Mouse (Mus musculus): ENCODE data around the gene Nfkb1.
A peak's percentile ranks its signal among the peaks of the same experiment; 100 is the strongest.

The Nfkb1 gene

GRCm38 (mm10) chr3:135718323-135719178, 27.2 kb upstream of the Nfkb1 start:
- Histone ChIP-seq H3K27me3 (ENCODE audit: control insufficient read depth, insufficient read depth, low read length, poor library complexity, severe bottlenecking) (no peaks in the 10 kb centered on the region), H3K36me3 (ENCODE audit: control insufficient read depth, insufficient read depth, low read length, poor library complexity, severe bottlenecking) (no peaks in the 10 kb centered on the region)
- peak; percentile 41 for DNase-seq (ENCODE audit: low read depth, low spot score)

GRCm38 (mm10) chr3:135713016-135713950, 21.9 kb upstream of the Nfkb1 start:
- DNase-seq (ENCODE audit: low read depth, low spot score): peak; percentile 60
- H3K36me3 ChIP-seq (ENCODE audit: control insufficient read depth, insufficient read depth, low read length, poor library complexity, severe bottlenecking): no peaks in the 10 kb centered on the region
- H3K27me3 ChIP-seq (ENCODE audit: control insufficient read depth, insufficient read depth, low read length, poor library complexity, severe bottlenecking): no peaks in the 10 kb centered on the region

GRCm38 (mm10) chr3:135711613-135712012, 20.3 kb upstream of the Nfkb1 start:
- H3K36me3 ChIP-seq (ENCODE audit: control insufficient read depth, insufficient read depth, low read length, poor library complexity, severe bottlenecking): no peaks in the 10 kb centered on the region
- no peak for DNase-seq (ENCODE audit: low read depth, low spot score)
- no peaks in the 10 kb centered on the region for H3K27me3 ChIP-seq (ENCODE audit: control insufficient read depth, insufficient read depth, low read length, poor library complexity, severe bottlenecking)

- Histone ChIP-seq H3K36me3 (ENCODE audit: control insufficient read depth, insufficient read depth, low read length, poor library complexity, severe bottlenecking) (no peaks in the 10 kb centered on the region), H3K27me3 (ENCODE audit: control insufficient read depth, insufficient read depth, low read length, poor library complexity, severe bottlenecking) (no peaks in the 10 kb centered on the region)
- DNase-seq (ENCODE audit: low read depth, low spot score): no peak
These were observed 19.8 kb upstream of the Nfkb1 start for GRCm38 (mm10) chr3:135711040-135711570.

- Histone ChIP-seq H3K27me3 (ENCODE audit: control insufficient read depth, insufficient read depth, low read length, poor library complexity, severe bottlenecking) (no peaks in the 10 kb centered on the region), H3K36me3 (ENCODE audit: control insufficient read depth, insufficient read depth, low read length, poor library complexity, severe bottlenecking) (no peaks in the 10 kb centered on the region; the same call in 1 of the 2 replicates)
- DNase-seq (ENCODE audit: low read depth, low spot score): no peak
These were observed 12.0 kb upstream of the Nfkb1 start for GRCm38 (mm10) chr3:135703307-135703706.

GRCm38 (mm10) chr3:135702658-135703057, 11.3 kb upstream of the Nfkb1 start:
- DNase-seq (ENCODE audit: low read depth, low spot score): no peak
- Histone ChIP-seq H3K36me3 (ENCODE audit: control insufficient read depth, insufficient read depth, low read length, poor library complexity, severe bottlenecking) (no peaks in the 10 kb centered on the region; the same call in 1 of the 2 replicates), H3K27me3 (ENCODE audit: control insufficient read depth, insufficient read depth, low read length, poor library complexity, severe bottlenecking) (no peaks in the 10 kb centered on the region)

- DNase-seq (ENCODE audit: low read depth, low spot score): no peak
- Histone ChIP-seq H3K27me3 (ENCODE audit: control insufficient read depth, insufficient read depth, low read length, poor library complexity, severe bottlenecking) (no peaks in the 10 kb centered on the region), H3K36me3 (ENCODE audit: control insufficient read depth, insufficient read depth, low read length, poor library complexity, severe bottlenecking) (no peaks in the 10 kb centered on the region; the same call in 1 of the 2 replicates)
These were observed 8.3 kb upstream of the Nfkb1 start for GRCm38 (mm10) chr3:135699523-135700264.

GRCm38 (mm10) chr3:135698466-135698975, 7.2 kb upstream of the Nfkb1 start:
- DNase-seq (ENCODE audit: low read depth, low spot score): no peak
- Histone ChIP-seq H3K27me3 (ENCODE audit: control insufficient read depth, insufficient read depth, low read length, poor library complexity, severe bottlenecking) (no peaks in the 10 kb centered on the region), H3K36me3 (ENCODE audit: control insufficient read depth, insufficient read depth, low read length, poor library complexity, severe bottlenecking) (no peaks in the 10 kb centered on the region; the same call in 1 of the 2 replicates)

GRCm38 (mm10) chr3:135696262-135696661, 4.9 kb upstream of the Nfkb1 start:
- H3K36me3 ChIP-seq (ENCODE audit: control insufficient read depth, insufficient read depth, low read length, poor library complexity, severe bottlenecking): no peaks in the 10 kb centered on the region; the same call in 1 of the 2 replicates
- H3K27me3 ChIP-seq (ENCODE audit: control insufficient read depth, insufficient read depth, low read length, poor library complexity, severe bottlenecking): no peaks in the 10 kb centered on the region
- no peak for DNase-seq (ENCODE audit: low read depth, low spot score)

- Histone ChIP-seq H3K36me3 (ENCODE audit: control insufficient read depth, insufficient read depth, low read length, poor library complexity, severe bottlenecking) (no peaks in the 10 kb centered on the region), H3K27me3 (ENCODE audit: control insufficient read depth, insufficient read depth, low read length, poor library complexity, severe bottlenecking) (no peaks in the 10 kb centered on the region)
- DNase-seq (ENCODE audit: low read depth, low spot score): no peak
These were observed 1.7 kb upstream of the Nfkb1 start for GRCm38 (mm10) chr3:135692999-135693398.

- Histone ChIP-seq H3K36me3 (ENCODE audit: control insufficient read depth, insufficient read depth, low read length, poor library complexity, severe bottlenecking) (no peaks in the 10 kb centered on the region), H3K27me3 (ENCODE audit: control insufficient read depth, insufficient read depth, low read length, poor library complexity, severe bottlenecking) (no peaks in the 10 kb centered on the region)
- peak; percentile 49 for DNase-seq (ENCODE audit: low read depth, low spot score)
These were observed 668 bp downstream of the Nfkb1 start for GRCm38 (mm10) chr3:135690568-135691190.

- H3K36me3 ChIP-seq (ENCODE audit: control insufficient read depth, insufficient read depth, low read length, poor library complexity, severe bottlenecking): no peaks in the 10 kb centered on the region
- peak; percentile 42 for DNase-seq (ENCODE audit: low read depth, low spot score)
- H3K27me3 ChIP-seq (ENCODE audit: control insufficient read depth, insufficient read depth, low read length, poor library complexity, severe bottlenecking): no peaks in the 10 kb centered on the region
These were observed 1.4 kb downstream of the Nfkb1 start for GRCm38 (mm10) chr3:135689773-135690567.
